Mouse (Mus musculus) embryo, embryonic 11 days (tissue): Measurements from ENCODE around the gene Syk.
A peak's percentile ranks its signal among the peaks of the same experiment; 100 is the strongest.

Source experiments
- DNase-seq: peaks from one replicate; pipeline ENCODE4 v3.0.0-alpha.2; 2015

The Syk gene

DNA sequence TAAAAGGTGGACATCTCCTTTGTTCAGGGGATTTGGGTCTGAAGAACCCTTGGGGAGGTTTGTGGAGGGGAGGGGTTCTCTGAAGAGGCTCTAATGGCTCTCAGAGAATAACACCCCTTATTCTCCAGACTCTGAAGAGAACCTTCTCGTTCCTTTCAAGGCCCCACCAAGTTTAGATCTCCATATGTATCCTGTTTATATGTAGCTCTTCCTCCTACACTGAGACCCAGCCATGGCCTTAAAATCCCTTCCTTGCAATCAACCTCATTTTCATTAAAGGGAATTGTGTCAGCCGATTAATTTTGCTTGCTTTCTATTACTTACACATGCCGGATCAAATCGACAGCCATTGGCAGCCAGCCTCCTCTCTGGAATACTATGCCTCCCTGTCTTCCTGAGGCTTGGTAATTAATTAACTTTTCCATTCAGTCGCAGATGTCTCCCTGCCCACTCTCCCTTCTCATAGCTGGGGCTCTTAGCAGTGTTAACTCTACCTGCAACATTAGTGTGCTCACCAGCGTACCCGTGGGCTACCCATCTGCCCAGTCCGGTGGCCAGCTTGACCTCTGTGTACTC, 13.7 kb upstream of the Syk start:
- DNase-seq = no peak

DNA sequence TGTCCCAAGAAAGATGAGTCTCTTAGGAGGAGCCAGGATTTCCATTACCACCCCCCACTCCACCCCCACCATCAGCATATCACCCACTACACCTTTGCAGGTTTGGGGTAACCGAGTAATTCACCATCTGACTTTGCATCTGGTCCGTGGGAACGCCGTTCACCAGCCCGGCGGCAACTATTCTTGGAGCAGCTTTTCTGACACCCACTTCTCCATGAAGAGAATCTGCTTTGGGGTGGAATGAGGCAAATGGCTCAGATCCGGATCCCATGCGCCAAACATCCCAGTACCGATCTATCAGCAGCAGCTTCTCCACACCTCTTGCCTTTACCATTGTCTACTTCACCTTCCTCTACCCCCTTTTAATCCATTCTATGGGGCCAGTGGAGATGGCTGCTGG, 12.7 kb upstream of the Syk start:
- no peak for DNase-seq

DNA sequence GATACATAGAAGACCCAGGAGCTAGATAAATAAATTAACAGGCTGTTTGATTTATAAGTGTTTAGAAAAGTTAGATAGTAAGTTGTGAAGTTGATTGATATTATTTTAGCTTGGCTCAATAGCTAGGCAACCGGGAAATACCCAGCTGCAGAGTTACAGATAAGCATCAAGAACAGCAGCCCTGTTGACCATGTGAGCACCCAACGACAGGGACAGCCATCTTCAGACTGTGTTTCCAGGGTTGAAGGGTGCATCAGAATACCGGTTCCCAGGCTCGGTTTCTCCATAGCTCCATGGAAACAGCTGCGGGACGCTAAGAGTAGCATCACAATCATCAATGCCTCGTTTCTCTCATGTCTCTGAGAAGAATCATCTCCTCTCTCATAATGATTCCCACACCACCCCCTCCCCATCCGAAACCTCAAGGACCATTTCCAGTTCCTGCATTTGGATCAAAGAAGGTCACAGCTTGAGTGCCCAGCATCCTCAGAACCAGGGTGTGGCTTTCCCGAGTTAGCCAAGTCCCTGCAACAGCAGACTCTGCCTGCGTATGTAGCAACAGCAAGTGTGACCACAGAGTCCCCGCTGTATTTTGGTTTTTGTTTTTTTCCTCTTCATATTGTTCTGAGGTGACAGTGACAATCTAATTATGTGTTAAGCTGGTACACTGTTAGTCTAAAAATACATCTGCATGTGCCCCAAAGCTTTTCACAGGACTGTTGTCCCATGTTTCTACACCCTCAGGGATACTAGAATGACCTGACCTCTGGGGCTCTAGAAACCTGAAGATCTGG, 11.2 kb upstream of the Syk start:
- no peak for DNase-seq

DNA sequence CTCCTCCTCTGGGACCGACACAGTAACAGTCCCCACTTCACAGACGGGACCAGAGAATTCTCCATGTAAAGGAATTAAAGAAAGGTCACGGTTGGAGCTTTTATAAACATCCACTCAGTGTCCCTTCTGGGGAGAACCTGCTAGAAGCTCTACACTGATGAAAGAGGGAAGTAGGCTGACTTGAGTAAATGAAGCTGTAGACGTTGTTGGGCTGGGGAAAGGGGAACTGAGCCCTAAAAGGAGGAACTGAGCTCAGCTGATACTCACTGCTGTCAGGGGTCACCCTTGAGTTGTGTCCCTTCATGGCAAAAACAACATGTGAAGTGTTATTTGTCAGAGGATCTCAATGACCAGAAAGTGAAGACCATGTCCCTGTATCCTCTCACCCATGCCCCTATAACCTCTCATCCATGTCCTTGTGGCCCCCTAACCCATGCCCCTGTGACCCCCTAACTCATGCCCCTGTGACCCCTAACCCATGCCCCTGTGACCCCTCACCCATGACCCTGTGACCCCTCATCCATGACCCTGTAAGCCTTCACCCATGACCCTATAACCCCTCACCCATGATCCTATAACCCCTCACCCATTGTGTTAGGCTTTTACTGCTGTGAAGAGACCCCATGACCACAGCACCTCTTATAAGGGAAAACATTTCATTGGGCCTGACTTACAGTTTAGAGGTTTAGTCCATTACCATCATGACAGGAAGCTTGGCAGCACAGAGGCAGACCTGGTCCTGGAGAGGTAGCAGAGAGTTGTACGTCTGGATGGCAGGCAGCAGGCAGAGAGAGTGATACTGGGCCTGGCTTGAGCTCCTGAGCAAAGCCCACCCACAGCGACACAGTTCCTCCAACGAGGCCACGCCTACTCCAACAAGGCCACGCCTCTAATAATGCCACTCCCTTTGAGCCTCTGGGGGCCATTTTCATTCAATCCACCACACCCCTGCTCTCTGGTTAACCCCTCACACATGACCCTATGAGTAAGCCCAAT, 10.2 kb upstream of the Syk start:
- no peak for DNase-seq

DNA sequence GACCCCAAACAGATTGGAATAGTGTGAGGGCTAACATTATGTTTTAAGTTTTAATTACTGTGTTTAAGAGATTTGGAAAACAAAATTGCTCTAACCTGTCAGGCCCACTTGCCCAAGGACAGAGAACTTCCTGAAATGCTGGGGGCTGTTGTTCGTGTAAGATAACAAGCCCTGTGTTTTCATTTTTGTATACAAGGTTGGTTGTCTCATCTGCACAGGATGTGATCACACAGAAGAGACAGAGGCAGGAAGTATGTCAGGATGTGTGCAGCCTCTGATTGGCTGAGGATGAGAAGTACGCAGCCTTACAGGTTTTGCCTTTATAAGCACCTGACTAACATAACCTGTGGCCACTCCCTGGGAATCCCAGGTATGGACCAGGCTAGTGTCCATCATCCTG, 8.7 kb upstream of the Syk start:
- DNase-seq = no peak

GRCm38 (mm10) chr13:52575483-52575882, 7.5 kb upstream of the Syk start:
- DNase-seq = no peak

DNA sequence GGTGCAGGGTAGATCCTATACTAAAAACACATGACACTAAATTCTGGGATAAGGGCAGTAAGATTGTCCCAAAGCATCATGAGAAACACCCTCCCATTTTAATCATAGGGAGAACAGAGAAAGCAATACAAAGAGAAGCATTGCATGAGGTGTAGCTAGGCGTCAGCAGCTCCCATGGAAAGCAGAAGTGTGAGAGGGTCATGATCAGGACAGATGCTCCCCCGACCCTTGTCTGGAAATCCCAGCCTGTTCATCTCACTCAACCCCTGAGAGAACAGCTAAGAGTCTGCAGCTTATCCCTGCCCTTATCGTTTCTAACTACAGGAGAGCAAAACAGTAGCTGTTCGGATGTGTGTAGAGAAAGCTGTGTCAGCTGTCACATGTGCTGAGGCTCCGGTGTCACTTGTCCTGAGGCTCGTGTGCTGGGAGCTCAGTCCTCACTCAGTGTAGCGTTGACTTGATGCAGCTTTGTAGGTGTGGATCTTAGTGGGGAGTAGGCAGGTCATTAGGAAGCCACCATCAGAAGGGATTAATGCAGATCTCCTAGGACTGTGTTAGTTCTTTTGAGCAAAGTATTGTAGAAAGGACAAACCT, 6.9 kb upstream of the Syk start:
- DNase-seq = no peak

- DNase-seq = peak; percentile 37
Measured at GRCm38 (mm10) chr13:52576841-52577240, 6.1 kb upstream of the Syk start.

DNA sequence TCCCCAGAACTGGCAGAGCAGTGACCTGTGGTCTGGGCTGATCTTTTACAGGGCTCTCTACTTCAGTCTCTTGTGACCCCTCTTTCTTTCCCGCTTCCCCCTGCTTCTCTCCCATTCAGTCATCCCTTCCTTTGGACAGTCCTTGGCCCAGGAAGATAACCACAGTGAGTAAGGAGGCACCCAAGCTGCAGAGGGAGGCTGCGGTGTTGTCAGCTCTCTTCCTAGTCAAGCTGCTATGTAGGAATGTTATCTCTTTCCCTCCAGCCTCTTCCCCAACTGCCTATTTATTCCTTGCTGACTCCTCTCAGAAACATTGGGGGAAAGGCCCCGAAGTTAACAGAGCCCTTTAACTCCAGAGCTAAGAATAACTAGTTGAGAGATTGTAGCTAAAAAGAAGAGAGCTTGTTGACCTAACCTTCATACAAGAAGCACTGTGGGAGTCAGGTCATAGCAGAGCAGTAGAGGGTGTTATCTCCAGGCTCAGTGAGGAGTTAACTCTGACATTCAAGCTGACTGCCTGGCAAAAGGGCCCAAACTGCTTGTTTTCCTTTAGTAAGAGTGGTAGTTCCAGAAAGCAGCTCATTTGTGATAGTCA, 5.5 kb upstream of the Syk start:
- no peak for DNase-seq

DNA sequence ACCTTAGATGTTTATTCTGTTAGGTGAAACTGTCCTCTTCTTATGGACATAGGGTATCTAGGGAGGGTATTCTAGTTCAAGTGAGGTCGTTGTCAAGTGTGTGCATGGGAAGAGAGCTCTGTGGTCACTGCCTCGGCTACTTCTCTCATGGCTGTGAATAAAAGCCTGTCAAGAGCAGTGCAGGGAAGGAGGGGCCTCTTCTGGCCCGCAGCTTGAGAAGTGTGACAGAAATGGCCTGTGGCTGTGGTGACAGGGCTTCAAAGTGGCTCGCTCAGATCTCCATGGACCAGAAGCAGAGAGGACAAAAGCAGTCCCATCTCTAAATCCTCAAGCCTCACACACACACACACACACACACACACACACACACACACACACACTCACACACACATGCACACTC, 5.0 kb upstream of the Syk start:
- DNase-seq = no peak

GRCm38 (mm10) chr13:52578776-52579175, 4.2 kb upstream of the Syk start:
- no peak for DNase-seq

DNA sequence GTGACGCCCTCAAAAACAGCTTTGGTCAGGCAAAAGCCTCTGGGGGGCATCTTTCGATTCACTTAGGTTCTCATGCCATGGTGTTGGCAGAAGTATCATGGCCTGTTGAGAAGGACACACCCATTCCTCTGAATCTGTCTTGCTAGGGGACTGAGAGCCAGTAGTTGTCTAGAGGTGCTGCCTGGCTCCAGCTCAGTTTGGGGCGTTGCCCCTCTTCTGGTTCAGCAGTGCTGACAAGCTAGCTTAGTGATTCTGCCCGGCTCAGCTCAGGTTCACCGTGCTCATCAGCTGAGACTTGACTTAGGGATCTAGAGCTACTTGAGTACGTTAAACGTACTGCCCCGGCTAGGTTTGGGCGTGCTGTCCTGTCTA, 481 bp upstream of the Syk start:
- DNase-seq = no peak

GRCm38 (mm10) chr13:52583943-52584562, 1.1 kb downstream of the Syk start:
- no peak for DNase-seq

- peak; percentile 62 for DNase-seq
Measured at GRCm38 (mm10) chr13:52584654-52585455, 1.9 kb downstream of the Syk start.

DNA sequence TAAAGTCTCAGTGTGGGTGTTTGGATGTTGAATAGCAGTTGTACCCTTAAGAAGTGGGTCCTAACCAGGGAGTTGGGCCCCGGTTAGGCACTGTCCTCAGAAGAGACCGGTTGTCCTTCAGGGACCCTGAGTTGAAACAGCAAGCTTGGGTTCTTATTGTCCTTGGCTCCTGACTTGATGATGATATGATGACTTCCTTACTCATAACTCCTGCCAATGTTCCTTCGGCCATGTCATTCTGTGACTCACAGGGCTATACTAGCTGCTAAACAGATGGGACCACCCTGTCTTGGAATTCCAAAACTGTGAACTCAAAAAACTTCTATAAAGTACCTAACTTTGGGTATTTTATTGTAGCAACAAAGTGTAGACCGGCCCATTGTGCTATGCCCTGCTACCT, 4.8 kb downstream of the Syk start:
- no peak for DNase-seq

DNA sequence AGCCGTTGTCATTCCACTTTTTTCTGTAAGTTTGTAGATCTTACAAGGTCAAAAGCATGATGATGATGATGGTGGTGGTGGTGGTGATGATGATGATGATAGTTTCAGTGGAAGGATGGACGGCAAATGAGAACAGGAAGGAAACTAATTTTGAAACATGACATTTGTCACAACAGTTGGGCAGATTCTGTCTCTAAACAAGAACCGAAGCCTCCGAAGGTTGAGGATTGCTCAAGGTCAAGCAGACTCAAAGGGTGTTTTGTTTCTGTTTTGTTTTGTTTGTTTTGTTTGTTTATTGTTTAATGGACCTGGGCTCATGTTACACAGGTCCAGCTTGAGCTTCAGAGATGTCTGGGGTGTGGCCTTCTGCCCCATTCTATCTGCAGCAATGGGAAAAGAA, 6.1 kb downstream of the Syk start:
- DNase-seq = no peak

DNA sequence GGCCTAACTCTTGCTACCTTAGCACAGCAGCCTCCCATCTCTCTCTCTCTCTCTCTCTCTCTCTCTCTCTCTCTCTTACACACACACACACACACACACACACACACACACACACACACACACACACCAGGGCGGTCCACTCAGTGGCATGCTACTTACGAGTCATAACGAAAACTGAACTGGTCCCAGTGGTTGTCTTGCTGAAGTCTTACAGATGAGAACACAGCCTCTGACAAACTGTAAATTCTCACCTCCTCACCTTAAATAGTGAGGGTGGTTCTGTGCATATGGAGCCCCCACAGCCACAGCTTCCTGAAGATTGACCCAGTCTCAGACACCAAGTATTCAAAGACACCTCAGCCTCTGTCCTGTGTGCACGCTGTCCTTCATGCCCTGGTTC, 8.9 kb downstream of the Syk start:
- no peak for DNase-seq

GRCm38 (mm10) chr13:52596692-52597091, 13.7 kb downstream of the Syk start:
- DNase-seq = no peak

DNA sequence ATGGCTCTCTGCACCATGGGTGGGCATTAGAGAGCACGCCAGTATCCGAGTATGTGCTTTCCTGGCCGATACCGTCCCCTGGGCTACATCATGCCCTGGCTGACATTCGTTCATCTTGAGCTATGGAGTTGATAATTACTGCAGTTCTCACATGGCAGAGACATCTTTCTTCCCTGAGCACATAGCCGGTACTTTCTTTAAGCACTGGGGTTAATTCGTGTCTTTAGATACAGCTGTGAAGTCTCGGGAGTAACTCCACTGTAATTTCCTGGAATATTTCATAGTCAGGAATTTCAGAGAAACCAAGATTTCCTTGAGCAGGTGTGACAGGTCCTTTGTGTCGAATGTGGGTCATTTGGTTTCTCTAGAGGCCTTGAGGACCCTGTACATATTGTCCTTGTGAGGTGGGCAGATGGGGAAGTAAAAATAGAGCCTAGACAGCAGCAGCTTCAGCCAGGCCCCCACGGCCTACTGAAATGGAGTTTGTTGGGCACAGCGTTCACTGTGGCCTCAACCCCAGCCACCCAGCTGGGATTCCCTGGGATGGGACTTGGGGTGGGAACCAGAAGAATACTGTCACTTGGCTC, 14.2 kb downstream of the Syk start:
- no peak for DNase-seq

DNA sequence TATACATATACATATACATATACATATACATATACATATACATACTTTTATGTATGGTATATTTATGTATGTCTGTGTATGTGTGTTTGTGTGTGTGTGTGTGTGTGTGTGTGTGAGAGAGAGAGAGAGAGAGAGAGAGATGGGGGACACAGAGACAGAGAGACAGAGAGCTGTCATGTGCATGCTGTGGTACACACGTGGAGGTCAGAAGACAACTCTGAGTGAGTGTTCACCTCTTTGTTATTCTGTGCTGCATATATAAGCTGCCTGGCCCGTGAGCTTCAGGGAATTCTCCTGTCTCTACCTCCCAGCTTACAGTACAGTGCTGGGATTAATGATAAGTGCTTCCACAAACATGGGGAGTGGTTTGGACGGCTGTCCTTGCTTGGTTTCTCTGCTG, 15.3 kb downstream of the Syk start:
- no peak for DNase-seq

DNA sequence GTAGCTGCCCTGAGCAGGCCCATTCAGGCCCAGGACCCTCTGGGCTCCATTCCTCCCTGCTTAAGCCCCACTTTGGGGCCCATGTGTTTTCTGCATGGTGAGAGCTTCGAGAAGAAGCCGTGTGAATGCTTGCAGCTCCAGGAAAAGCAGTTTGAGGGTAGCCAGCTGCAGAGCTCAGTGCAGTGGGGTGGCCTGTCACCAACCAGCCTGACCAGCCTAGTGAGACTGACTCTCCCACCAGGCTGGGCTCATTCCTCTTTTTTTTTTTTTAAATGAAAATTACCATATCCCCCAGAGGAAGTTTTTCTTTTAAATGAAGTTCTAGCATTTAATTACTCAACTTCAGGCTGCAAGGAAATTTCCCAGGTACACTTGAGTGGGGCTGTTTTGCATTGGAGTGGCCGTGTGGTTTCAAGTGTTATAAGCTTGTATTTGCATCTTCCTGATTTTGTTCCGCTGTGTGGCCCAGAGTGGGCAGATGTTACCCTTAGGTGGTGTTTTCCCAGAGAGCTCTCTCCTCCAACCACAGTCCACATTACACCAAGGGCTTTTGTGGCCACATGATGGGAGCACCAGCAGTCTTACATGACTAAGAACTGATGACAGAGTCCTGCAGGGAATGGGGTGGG, 17.2 kb downstream of the Syk start:
- DNase-seq = no peak
